Mouse (Mus musculus) spleen, adult 2 months (tissue): ENCODE measurements around the gene Catsperz. TPM values are rescaled to one million over a fixed set of nuclear protein-coding genes. Genes with fewer than 3 reads are reported as not detected.

ENCODE experiments used
- DNase-seq, 2 experiments: peaks; one replicate each; pipeline versions ENCODE4 v3.0.0 to v3.0.0-alpha.2; 2012 to 2021; ENCODE audit warnings: low spot score in 2 of 2, low read depth in 1 of 2
- H3K27ac ChIP-seq: fragments of 200-500 bp; 2 replicates; pipeline ENCODE4 v1.5.1; 2012; ENCODE audit warnings: low read length, inconsistent platforms; ENCODE audit not compliant: insufficient read depth
- H3K27me3 ChIP-seq: fragments of 200-500 bp; 2 replicates; pipeline ENCODE4 v1.6.1; 2012; ENCODE audit warnings: mild to moderate bottlenecking, moderate library complexity, low read length, inconsistent platforms; ENCODE audit not compliant: control insufficient read depth, insufficient read depth
- H3K36me3 ChIP-seq: fragments of 200-500 bp; 2 replicates; pipeline ENCODE4 v1.6.1; 2012; ENCODE audit warnings: mild to moderate bottlenecking, low read length, inconsistent platforms; ENCODE audit not compliant: control insufficient read depth, insufficient read depth
- H3K4me1 ChIP-seq: fragments of 200-500 bp; 2 replicates; pipeline ENCODE4 v1.6.1; 2011; ENCODE audit warnings: inconsistent platforms; ENCODE audit not compliant: control insufficient read depth, insufficient read depth, insufficient read length
- H3K4me3 ChIP-seq: fragments of 200-500 bp; 2 replicates; pipeline ENCODE4 v1.5.1; 2011; ENCODE audit warnings: mild to moderate bottlenecking, inconsistent platforms; ENCODE audit not compliant: insufficient read depth, insufficient read length; ENCODE audit errors: extremely low read depth
- CTCF ChIP-seq: fragments of 200-500 bp; IDR thresholded peaks from 2 replicates; pipeline ENCODE4 v1.5.1; 2011; ENCODE audit warnings: mild to moderate bottlenecking, inconsistent platforms; ENCODE audit not compliant: insufficient read depth, insufficient read length, insufficient replicate concordance; ENCODE audit errors: extremely low read depth
- POLR2A ChIP-seq: fragments of 200-500 bp; IDR thresholded peaks from 2 replicates; pipeline ENCODE4 v1.6.1; 2011; ENCODE audit warnings: low read depth, low read length, inconsistent platforms
- WGBS: fragments of 180-500 bp; shearing (Covaris S2); methylation state at CpG from one replicate; pipeline ENCODE4 v1.1.7; 2018; 5-methylcytosine and 5-hydroxymethylcytosine counted together
- polyA plus RNA-seq: library from polyadenylated mRNA; depleted of rRNA; stranded (reverse); fragments of >200 nt; gene quantifications from 2 replicates; pipeline ENCODE4 v1.2.3, GENCODE M21; 2012; rRNA removed

Gene Catsperz
- 0.11 and 0.28 TPM in 2 replicates for polyA plus RNA-seq

DNA sequence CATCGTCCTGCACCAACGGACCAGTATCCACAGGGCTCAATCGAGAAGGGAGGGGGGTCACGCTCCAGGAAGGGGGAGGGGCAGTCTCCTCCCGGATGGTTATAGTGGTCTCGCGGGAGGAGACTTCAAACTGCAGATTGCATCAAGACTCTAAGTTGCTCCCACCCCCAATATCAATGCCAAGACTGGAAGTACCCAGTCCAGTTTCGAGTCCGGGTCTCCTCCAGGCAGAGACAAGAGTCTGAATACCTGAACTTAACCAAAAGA, at the start of gene Catsperz:
TSS of gene Catsperz (minus strand) at position 74 of the 267 bp plus-strand sequence.
- no peak within 1 kb of the TSS for H3K27ac ChIP-seq
- WGBS, result 6% methylated on average over 9 of the region's 9 CpGs
- peaks cover 13% of the 10 kb centered on the region for H3K4me1 ChIP-seq
- H3K27me3 ChIP-seq, result peaks cover 14% of the 10 kb centered on the region
- no peaks in the 10 kb centered on the region for H3K36me3 ChIP-seq
- TF ChIP-seq CTCF (no peak), POLR2A (no peak)
- no peak for DNase-seq
- peak within 1 kb of the TSS; percentile 0; the same call in 1 of the 2 replicates for H3K4me3 ChIP-seq

DNA sequence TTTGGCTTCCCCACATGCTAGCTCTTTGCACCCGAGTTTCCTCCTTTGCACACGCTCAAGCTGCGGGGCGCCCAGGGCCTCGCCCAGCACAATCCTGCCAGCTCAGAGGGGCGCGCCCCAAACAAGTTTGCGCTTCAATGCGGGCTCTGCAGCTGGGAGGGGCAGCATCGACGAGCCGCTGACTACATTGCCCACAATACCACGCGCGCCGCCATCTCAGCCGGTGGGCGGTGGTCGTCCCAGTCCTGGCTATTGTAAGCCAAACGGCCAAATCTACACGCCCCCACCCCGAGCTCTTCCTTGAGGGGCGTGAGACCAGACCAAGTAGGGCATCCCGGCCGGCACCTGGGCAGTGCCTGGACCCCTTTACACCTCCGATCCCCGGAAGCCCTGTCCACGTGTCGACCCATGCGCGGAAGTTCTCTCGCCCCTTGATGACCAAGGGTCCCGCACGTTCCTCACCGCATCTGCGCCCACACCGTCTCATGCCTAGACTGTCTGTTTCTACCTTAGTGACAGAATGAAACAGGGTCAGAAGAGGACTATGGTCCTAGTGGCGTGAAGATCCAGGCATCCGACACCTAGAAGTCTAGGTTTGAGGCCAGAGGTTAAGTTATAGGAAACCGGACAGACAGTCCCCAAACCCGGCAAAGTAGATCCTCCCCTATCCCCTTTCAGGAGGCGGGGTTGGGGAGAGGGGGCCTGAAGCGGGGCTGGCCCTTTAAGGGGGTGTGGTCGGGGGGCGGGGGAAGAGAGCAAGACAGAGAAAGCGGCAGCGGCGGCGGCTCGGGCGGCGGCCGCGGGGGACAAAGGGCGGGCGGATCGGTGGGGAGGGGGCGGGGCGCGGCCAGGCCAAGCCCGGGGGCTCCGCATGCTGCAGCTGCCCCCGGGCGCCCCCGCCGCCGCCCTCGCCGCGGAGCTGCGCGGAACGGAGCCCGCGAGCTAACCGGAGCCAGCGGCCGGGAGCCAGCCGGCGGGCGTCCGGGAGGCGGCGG, 49.3 kb upstream of the Catsperz start, which contains the start of gene Ppp1r14b:
TSS of gene Ppp1r14b (plus strand) at position 758 of the 995 bp plus-strand sequence.
- peaks cover 4% of the 10 kb centered on the region; the same call in 1 of the 2 replicates for H3K36me3 ChIP-seq
- peak; percentile 45 to 74 for DNase-seq
- H3K4me3 ChIP-seq, result peak within 1 kb of the TSS; percentile 70
- H3K4me1 ChIP-seq, result peaks cover 22% of the 10 kb centered on the region
- TF ChIP-seq POLR2A (no peak), CTCF (no peak)
- WGBS, result under 1% methylated on average over 68 of the region's 84 CpGs
- no peaks in the 10 kb centered on the region for H3K27me3 ChIP-seq
- H3K27ac ChIP-seq, result peak within 1 kb of the TSS; percentile 69

DNA sequence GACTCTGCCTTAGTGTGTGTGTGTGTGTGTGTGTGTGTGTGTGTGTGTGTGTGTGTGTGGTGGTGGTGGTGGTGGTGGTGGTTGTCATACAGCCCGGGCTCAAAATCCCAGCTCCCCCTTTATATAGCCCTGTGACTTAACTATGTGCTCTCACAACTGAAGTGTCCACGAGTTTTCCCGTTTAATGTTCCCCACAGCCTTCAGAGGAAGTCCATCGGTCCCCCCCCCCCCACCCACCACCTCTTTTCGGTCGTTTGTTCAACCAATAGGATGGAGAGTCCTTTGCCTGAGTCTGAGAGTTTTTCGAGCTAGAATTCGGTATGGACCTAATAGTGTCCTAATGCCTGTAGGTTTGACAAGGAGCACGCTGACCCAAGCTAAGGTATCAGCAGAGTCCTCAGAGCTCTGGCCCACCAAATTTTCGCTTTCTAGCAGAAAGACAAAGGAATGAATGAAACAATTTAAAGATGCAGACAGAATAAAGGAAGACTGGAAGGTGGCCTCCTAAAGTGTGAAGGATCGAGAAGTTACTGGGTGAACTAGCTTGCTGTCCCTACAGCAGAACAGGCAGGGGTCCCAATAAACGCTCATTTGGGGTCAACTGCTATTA, 48.5 kb upstream of the Catsperz start:
- Histone ChIP-seq H3K4me3 (no peak overlapping the region), H3K36me3 (peaks cover 4% of the 10 kb centered on the region; the same call in 1 of the 2 replicates), H3K27ac (no peak overlapping the region), H3K4me1 (peaks cover 24% of the 10 kb centered on the region), H3K27me3 (no peaks in the 10 kb centered on the region)
- TF ChIP-seq POLR2A, result no peak
- DNase-seq, result no peak
- WGBS, result 36% methylated on average over 12 of the region's 12 CpGs

DNA sequence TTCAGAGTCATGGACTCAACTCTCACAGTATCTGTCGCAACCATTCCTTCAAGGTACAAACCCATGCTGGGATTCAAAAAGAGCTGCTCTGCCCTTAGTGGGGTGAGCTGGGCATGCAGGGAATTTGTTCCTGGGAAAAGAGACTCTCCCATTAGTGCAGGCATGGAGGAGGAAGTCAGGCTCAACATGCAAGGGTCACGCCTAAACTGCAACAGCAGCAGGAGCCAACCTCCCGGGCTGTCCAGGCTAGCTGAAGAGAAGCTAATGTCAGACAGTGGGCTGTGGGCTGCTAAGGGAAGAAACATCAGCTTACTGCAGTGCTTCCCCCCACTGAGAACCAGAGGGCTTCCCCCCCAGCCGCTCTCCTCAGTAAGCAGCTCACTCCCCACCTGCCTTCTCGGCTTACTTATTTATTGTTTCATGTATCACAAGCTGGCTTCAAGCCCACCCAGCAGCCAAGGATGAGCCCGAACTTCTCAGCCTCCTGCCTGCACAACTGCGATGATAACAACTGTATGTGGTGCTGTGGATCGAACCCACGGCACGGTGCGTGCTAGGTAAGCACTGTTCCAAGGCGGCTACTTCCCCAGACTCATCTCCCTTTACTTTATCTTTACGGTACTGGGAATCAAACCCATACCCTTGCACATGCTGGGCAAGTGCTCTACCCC, 47.2 kb upstream of the Catsperz start:
- Histone ChIP-seq H3K4me1 (peaks cover 21% of the 10 kb centered on the region), H3K4me3 (no peak overlapping the region), H3K36me3 (0 out of 2 replicates have a peak, but pooled peaks cover 3% of the 10 kb centered on the region), H3K27me3 (no peaks in the 10 kb centered on the region), H3K27ac (no peak overlapping the region)
- WGBS, result 90% methylated on average over 13 of the region's 13 CpGs
- DNase-seq, result no peak
- TF ChIP-seq CTCF (no peak), POLR2A (no peak)

DNA sequence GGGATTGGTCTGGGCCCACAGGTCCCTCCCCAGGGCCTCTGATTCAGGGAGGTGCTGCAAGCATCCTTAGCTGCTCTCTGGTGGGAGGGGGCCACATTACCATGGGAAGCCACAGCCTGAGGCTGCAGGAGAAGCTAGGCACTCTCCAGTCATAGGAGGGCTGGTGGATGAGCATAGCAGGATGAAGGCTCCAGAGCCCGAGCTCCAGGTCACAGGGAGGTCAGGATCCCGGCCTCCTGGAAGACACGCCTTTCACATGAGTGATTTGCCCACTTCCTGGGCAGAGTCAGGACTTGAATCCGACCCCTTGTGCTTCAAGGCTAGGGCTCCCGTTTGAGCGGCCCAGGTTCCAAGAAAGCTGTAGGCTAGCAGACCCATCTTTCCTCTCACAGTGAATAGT, 46.5 kb upstream of the Catsperz start:
- WGBS, result 81% methylated on average over 6 of the region's 6 CpGs
- Histone ChIP-seq H3K4me1 (peaks cover 19% of the 10 kb centered on the region), H3K27me3 (no peaks in the 10 kb centered on the region), H3K4me3 (no peak overlapping the region), H3K36me3 (no peaks in the 10 kb centered on the region), H3K27ac (no peak overlapping the region)
- TF ChIP-seq POLR2A, result no peak
- no peak for TF ChIP-seq CTCF
- DNase-seq, result no peak

DNA sequence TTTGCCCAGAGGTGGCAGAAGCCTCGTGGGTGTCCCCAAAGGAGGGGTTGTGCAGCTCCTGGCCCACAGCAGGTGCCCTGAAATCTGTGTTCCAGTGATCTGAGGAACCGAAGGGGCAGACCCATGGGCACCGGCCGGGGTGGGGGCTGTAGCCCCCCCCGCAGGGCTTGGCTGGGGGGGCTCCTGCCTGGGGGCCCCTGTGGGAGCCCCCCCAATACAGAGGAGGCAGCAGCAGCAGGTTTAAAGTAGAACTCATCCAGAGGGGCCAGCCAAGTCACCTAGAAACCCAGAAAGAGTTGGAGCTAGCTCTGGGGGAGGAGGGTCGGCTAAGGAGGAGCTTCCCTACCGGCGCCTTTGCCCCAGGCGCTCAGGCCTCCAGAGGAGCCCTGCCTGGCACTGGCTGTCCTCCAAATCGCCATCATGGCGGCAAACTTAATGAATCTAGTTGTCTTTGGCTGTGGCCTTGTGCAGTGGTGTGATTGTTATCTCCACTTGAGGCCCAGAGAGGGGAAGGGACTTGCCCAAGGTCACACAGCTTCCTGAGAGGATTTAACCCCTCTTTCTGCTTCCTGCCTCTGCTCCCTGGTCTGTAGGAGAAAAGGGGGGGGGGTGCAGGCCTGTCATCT, 45.4 kb upstream of the Catsperz start:
- 0 out of 2 replicates have a peak overlapping the region, but pooled peaks have one; percentile 2 for H3K27ac ChIP-seq
- H3K36me3 ChIP-seq, result 0 out of 2 replicates have a peak, but pooled peaks cover 1% of the 10 kb centered on the region
- TF ChIP-seq CTCF (no peak), POLR2A (no peak)
- WGBS, result 39% methylated on average over 11 of the region's 11 CpGs
- peaks cover 17% of the 10 kb centered on the region for H3K4me1 ChIP-seq
- H3K4me3 ChIP-seq, result no peak overlapping the region
- H3K27me3 ChIP-seq, result no peaks in the 10 kb centered on the region
- no peak for DNase-seq
